Mouse (Mus musculus): ENCODE data around the gene Stx8.
A peak's percentile ranks its signal among the peaks of the same experiment; 100 is the strongest.

Stx8 gene

GRCm38 (mm10) chr11:68198696-68199095 is 232.7 kb downstream of the Stx8 start:
- no peak for DNase-seq (ENCODE audit: low spot score in 2 of 2)

- DNase-seq (ENCODE audit: low spot score in 2 of 2): no peak
Observed at GRCm38 (mm10) chr11:68199103-68199502, 233.1 kb downstream of the Stx8 start.

DNA sequence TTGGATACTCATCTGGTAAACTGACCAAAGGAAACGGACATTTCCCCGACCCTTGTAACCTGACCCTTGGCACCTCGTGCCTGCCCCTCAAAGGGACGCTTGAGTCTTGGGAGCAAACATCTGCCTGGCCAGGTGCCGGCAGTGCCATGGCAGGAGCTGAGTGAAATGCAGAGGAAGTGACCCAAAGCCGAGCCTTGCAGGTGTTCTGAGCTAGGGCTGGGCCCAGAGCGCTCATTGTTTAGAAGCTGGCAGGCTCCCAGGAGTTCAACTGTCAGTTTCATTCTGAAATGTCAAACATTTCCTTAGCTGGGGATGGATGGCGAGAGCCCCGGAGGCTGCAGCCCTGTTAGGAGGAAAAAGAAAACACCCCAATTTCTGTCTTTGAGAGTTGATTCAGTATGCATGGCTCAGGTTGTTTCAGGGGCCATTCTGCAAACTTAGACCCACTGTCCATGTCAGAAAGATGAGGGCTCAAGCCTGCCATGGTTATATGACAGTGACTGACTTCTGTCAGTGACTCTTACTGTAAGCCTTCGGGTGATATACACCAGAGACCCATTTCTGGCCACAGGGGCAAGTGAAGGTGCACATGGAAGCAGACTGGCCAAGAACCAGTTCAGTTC is 233.9 kb downstream of the Stx8 start:
- DNase-seq (ENCODE audit: low spot score in 2 of 2): no peak

- no peak for DNase-seq (ENCODE audit: low spot score in 2 of 2)
Observed at GRCm38 (mm10) chr11:68200500-68200899, 234.5 kb downstream of the Stx8 start.

- no peak for DNase-seq (ENCODE audit: low spot score in 2 of 2)
Observed at GRCm38 (mm10) chr11:68201063-68201462, 235.1 kb downstream of the Stx8 start.

GRCm38 (mm10) chr11:68201811-68202459 is 235.9 kb downstream of the Stx8 start:
- DNase-seq (ENCODE audit: low spot score in 2 of 2): no peak

DNA sequence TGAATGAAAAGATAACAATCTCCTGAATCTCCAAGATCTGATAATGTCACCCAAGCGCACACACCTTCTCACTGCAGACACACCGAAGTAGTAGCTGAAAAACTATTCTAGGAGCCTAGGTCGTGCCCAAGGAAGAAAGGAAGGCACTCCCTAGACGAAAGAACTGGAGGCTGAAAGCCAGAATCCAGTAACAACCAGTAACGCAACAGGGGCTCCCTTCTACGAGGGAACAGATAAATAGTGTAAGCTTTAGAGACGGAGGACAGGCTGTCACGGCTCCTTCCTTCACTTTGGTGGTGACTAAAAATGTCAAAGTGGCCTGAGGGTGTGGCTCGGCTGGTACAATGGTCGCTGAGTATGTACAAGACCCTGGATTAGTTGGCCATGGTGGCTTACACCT is 236.6 kb downstream of the Stx8 start:
- DNase-seq (ENCODE audit: low spot score in 2 of 2): no peak

GRCm38 (mm10) chr11:68203658-68204315 is 237.8 kb downstream of the Stx8 start:
- DNase-seq (ENCODE audit: low spot score in 2 of 2): no peak

DNA sequence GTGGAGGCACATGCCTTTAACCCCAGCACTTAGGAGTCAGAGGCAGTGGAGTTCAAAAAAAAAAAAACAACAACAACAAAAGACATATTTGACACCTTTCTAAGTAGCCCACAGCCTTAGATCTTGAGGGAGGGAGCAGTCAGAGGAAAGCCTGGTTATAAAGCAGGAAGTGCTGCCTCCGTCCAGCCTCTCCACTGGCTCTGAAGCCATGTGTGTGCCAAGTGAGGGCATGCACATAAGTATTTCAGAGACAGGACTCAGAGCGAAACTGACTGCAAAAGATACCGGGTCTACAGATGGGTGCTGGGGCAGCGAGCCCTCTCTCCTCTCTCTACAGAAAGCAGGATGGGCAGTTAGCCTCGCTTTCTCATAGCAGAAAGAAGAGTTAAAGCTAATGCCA is 238.4 kb downstream of the Stx8 start:
- DNase-seq (ENCODE audit: low spot score in 2 of 2): no peak

DNA sequence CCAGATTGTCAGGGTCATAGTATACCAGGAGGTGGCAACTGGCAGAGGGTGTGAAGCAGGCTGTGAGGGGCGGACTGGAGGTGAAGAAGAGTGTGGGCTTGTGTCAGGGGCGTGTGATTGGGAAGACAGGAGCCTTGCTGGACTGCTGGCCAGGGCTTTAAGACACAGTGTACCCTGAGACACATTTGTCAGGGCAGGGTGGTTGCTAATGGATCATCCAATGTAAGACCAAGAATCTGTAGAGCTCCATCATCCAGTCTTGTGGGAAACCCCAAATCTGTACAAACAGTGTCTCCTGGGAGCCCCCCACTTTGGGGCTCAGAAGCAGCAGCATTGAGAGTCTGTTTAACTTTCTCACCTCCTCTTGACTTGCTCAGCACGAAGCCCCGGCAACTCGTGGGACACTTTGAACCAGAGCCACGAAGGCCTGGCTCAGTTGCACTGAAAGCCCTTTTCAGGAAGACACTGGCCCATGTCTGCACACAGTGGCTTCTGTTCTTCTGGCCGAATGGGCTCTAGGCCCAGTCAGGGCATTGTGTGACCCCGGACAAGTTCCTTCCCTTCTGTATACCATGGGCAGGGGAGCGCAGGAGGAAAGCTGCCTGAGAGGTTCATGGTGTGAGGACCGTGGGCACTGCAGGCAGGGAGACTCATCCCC is 239.7 kb downstream of the Stx8 start:
- DNase-seq (ENCODE audit: low spot score in 2 of 2): no peak

DNA sequence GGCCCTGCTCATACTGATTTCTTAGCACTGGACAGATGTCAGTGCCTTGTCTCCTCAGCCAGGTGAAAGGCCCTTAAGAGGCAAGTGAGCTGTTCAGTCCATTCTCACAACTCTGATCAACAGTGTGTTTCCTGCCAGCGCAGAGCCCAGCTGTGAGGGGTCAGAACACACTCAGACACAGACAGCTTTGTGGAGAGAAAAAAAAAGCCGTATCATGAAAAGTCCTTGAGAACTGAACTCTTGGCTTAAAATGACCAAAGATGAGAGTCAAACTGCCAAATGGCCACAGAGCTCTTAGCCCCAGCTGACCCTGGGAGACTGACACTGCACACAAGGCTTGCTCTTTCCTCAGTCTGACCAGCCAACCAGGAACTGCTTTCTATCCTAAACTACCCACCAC is 242.0 kb downstream of the Stx8 start:
- DNase-seq (ENCODE audit: low spot score in 2 of 2): peak in 1 of 2 experiments; percentile 59

- no peak for DNase-seq (ENCODE audit: low spot score in 2 of 2)
Observed at GRCm38 (mm10) chr11:68208582-68208981, 242.6 kb downstream of the Stx8 start.

GRCm38 (mm10) chr11:68209506-68209905 is 243.5 kb downstream of the Stx8 start:
- DNase-seq (ENCODE audit: low spot score in 2 of 2): no peak

GRCm38 (mm10) chr11:68210714-68211113 is 244.7 kb downstream of the Stx8 start:
- no peak for DNase-seq (ENCODE audit: low spot score in 2 of 2)

GRCm38 (mm10) chr11:68211924-68212578 is 246.1 kb downstream of the Stx8 start:
- DNase-seq (ENCODE audit: low spot score in 2 of 2): peak; percentile 63 to 64

- no peak for DNase-seq (ENCODE audit: low spot score in 2 of 2)
Observed at GRCm38 (mm10) chr11:68213896-68214295, 247.9 kb downstream of the Stx8 start.

GRCm38 (mm10) chr11:68214496-68215205 is 248.7 kb downstream of the Stx8 start:
- DNase-seq (ENCODE audit: low spot score in 2 of 2): no peak

GRCm38 (mm10) chr11:68215206-68215912 is 249.4 kb downstream of the Stx8 start:
- no peak for DNase-seq (ENCODE audit: low spot score in 2 of 2)

GRCm38 (mm10) chr11:68216041-68216440 is 250.0 kb downstream of the Stx8 start:
- no peak for DNase-seq (ENCODE audit: low spot score in 2 of 2)

- DNase-seq (ENCODE audit: low spot score in 2 of 2): no peak
Observed at GRCm38 (mm10) chr11:68220733-68221132, 254.7 kb downstream of the Stx8 start.

- DNase-seq (ENCODE audit: low spot score in 2 of 2): no peak
Observed at GRCm38 (mm10) chr11:68222209-68222608, 256.2 kb downstream of the Stx8 start.

Data from heart, adult 9 months (tissue).